35 mouse cellular contexts compared by ENCODE assay signal in the genomic region with DNA sequence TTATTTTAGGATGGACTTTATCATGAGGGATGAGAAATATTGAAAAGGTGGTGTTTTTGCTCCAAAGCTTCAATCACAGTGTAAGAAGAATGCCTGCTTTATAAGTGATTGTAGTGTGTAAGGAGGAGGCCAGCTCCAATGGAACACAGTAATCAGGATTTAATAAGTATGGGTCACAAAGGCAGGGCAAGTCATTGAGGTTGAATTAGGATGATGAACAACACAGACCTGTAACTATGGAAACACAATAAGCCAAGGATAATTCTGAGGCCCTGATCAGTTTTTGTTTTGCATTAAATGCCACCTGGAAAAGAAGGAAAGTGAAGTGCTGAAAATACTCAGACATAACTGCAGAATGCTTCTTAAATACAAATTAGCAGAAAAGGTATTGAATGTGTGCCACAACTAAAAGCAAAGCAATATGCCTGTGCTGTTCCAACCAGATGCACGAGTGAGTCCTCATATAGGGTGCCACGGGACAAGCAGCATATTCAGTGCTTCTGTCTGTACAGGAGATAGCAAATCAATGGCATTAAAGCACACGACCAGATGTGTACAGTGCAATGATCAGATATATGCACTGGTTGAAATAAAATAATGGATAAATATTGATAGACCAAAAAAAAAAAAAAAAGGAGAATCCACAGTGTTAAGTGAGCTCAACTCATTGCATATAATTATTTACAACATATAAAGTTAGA. TPM values are rescaled to one million over a fixed set of nuclear protein-coding genes. Genes with fewer than 3 reads are reported as not detected.
DNase-seq lines count a peak whose midpoint lies in the region; ATAC-seq and TF ChIP-seq lines count a peak whose summit lies in the region.
"Had no signal": no experiment of that assay in that cellular context is flagged by ENCODE, and none has a peak within 500 bp of the region (broad histone marks: within the 10 kb centered on the region; RNA-seq: fewer than 3 reads in every experiment).

No protein-coding gene starts in this region.

- no peaks in the 10 kb centered on the region for H3K27me3 ChIP-seq in forebrain, embryonic 13.5 days
- H3K27me3 ChIP-seq in forebrain, postnatal 0 days (ENCODE audit: insufficient read depth, low read length) = no peaks in the 10 kb centered on the region
- no peaks in the 10 kb centered on the region for H3K27me3 ChIP-seq in limb, embryonic 11.5 days (ENCODE audit: control insufficient read depth, insufficient read depth, low read length)
- no peaks in the 10 kb centered on the region for H3K27me3 ChIP-seq in limb, embryonic 10.5 days (ENCODE audit: low read depth, poor library complexity, severe bottlenecking)
- no peaks in the 10 kb centered on the region for H3K27me3 ChIP-seq in midbrain, embryonic 15.5 days (replicated peaks)
- H3K27me3 ChIP-seq in heart, adult 2 months (ENCODE audit: control insufficient read depth, insufficient read depth, low read length) = no peaks in the 10 kb centered on the region
- H3K27me3 ChIP-seq: embryonic facial prominence, embryonic 13.5 days; intestine, embryonic 15.5 days; limb, embryonic 12.5 days; liver, embryonic 15.5 days; neural tube, embryonic 13.5 days had no signal

- no peak for DNase-seq in forebrain, postnatal 0 days
- DNase-seq in limb, embryonic 11.5 days (ENCODE audit: low spot score) = no peak
- DNase-seq in limb, embryonic 10.5 days (ENCODE audit: low spot score) = no peak
- DNase-seq in hindlimb bud, embryonic 11.5 days (ENCODE audit: extremely low spot score, low read depth, low spot score) = peak; percentile 28
- no peak for DNase-seq in heart, adult 2 months
- DNase-seq: adrenal gland, postnatal 25 days; B cell, adult 2 months; cerebellum, adult 2 months; cerebellum, postnatal 14 days; gastrocnemius, postnatal 25 days; heart, adult 11 months; heart, postnatal 36 days; kidney, adult 2 months; kidney, postnatal 36 days; lung, embryonic 14.5 days; lung, postnatal 14 days; thymus, adult 2 months; thymus, postnatal 36 days had no signal

- no peak for TF ChIP-seq POLR2A in heart, adult 2 months (IDR thresholded peaks at IDR 0.05; ENCODE audit: insufficient read depth, low read depth, low read length)

- no peak overlapping the region for H3K9ac ChIP-seq in forebrain, embryonic 13.5 days
- no peak overlapping the region for H3K9ac ChIP-seq in forebrain, postnatal 0 days
- H3K9ac ChIP-seq in limb, embryonic 11.5 days (ENCODE audit: low read length) = no peak overlapping the region
- no peak overlapping the region for H3K9ac ChIP-seq in midbrain, embryonic 15.5 days
- H3K9ac ChIP-seq in heart, adult 2 months (ENCODE audit: low read depth, low read length) = no peak overlapping the region
- H3K9ac ChIP-seq: embryonic facial prominence, embryonic 13.5 days; intestine, embryonic 15.5 days; limb, embryonic 12.5 days; liver, embryonic 15.5 days; lung, embryonic 14.5 days; neural tube, embryonic 13.5 days had no signal

- TF ChIP-seq CTCF in forebrain, postnatal 0 days (IDR thresholded peaks at IDR 0.05; ENCODE audit: low read depth) = no peak
- TF ChIP-seq CTCF in heart, adult 2 months (IDR thresholded peaks at IDR 0.05) = no peak

- whole genome bisulfite sequencing in forebrain, embryonic 13.5 days = 37% methylated on average over 3 of the region's 3 CpGs
- WGBS in forebrain, postnatal 0 days = 29% methylated on average over 3 of the region's 3 CpGs
- WGBS in limb, embryonic 11.5 days = 69% methylated on average over 3 of the region's 3 CpGs
- WGBS in limb, embryonic 10.5 days = 63% methylated on average over 3 of the region's 3 CpGs
- WGBS in midbrain, embryonic 15.5 days = 36% methylated on average over 3 of the region's 3 CpGs
- WGBS in heart, adult 2 months = 65% methylated on average over 3 of the region's 3 CpGs

- 0 out of 2 replicates have a peak, but pooled peaks have one; percentile 30 for ATAC-seq in forebrain, embryonic 13.5 days
- no peak; the same call in 1 of the 2 replicates for ATAC-seq in forebrain, postnatal 0 days
- peak; percentile 67; the same call in 1 of the 2 replicates for ATAC-seq in limb, embryonic 11.5 days (ENCODE audit: insufficient number of reproducible peaks, low FRiP score, low TSS enrichment, low read depth)
- peak; percentile 60; the same call in 1 of the 2 replicates for ATAC-seq in midbrain, embryonic 15.5 days (replicated peaks)
- ATAC-seq: hindbrain, embryonic 16.5 days; intestine, embryonic 15.5 days had no signal

- H3K27ac ChIP-seq in forebrain, embryonic 13.5 days = no peak overlapping the region
- no peak overlapping the region for H3K27ac ChIP-seq in forebrain, postnatal 0 days (ENCODE audit: low read depth, low read length)
- no peak overlapping the region for H3K27ac ChIP-seq in limb, embryonic 11.5 days (replicated peaks; ENCODE audit: low read depth, low read length)
- no peak overlapping the region for H3K27ac ChIP-seq in limb, embryonic 10.5 days
- no peak overlapping the region for H3K27ac ChIP-seq in midbrain, embryonic 15.5 days
- H3K27ac ChIP-seq in heart, adult 2 months = no peak overlapping the region
- H3K27ac ChIP-seq: embryonic facial prominence, embryonic 13.5 days; intestine, embryonic 15.5 days; layer of hippocampus, adult 2 months; limb, embryonic 12.5 days; liver, embryonic 15.5 days; neural tube, embryonic 13.5 days had no signal

- no peak for TF ChIP-seq EP300 in heart, adult 2 months (IDR thresholded peaks at IDR 0.05; ENCODE audit: insufficient read depth, low read depth, low read length)

- no peak overlapping the region for H3K4me3 ChIP-seq in forebrain, embryonic 13.5 days
- H3K4me3 ChIP-seq in forebrain, postnatal 0 days (ENCODE audit: low read depth, low read length) = no peak overlapping the region
- H3K4me3 ChIP-seq in limb, embryonic 11.5 days (ENCODE audit: low read depth, low read length) = no peak overlapping the region
- no peak overlapping the region for H3K4me3 ChIP-seq in limb, embryonic 10.5 days
- no peak overlapping the region for H3K4me3 ChIP-seq in midbrain, embryonic 15.5 days
- H3K4me3 ChIP-seq in heart, adult 2 months = no peak overlapping the region
- H3K4me3 ChIP-seq: embryonic facial prominence, embryonic 13.5 days; intestine, embryonic 15.5 days; layer of hippocampus, adult 2 months; limb, embryonic 12.5 days; liver, embryonic 15.5 days; neural tube, embryonic 13.5 days had no signal

- no peaks in the 10 kb centered on the region for H3K4me1 ChIP-seq in forebrain, embryonic 13.5 days
- no peaks in the 10 kb centered on the region for H3K4me1 ChIP-seq in forebrain, postnatal 0 days (ENCODE audit: insufficient read depth)
- H3K4me1 ChIP-seq in limb, embryonic 11.5 days (ENCODE audit: control insufficient read depth, insufficient read depth, low read length) = no peaks in the 10 kb centered on the region
- H3K4me1 ChIP-seq in limb, embryonic 10.5 days = no peaks in the 10 kb centered on the region
- H3K4me1 ChIP-seq in midbrain, embryonic 15.5 days = no peaks in the 10 kb centered on the region
- H3K4me1 ChIP-seq in heart, adult 2 months (ENCODE audit: control insufficient read depth, insufficient read depth, low read length) = no peaks in the 10 kb centered on the region
- H3K4me1 ChIP-seq: intestine, embryonic 15.5 days; liver, embryonic 15.5 days; neural tube, embryonic 13.5 days had no signal

- intact Hi-C loops in heart, adult 2 months (cut with DNase I) = no loop called here

- no peaks in the 10 kb centered on the region for H3K9me3 ChIP-seq in forebrain, embryonic 13.5 days (replicated peaks)
- H3K9me3 ChIP-seq in forebrain, postnatal 0 days (ENCODE audit: low read length) = no peaks in the 10 kb centered on the region
- no peaks in the 10 kb centered on the region for H3K9me3 ChIP-seq in limb, embryonic 11.5 days (ENCODE audit: control insufficient read depth, low read length)
- no peaks in the 10 kb centered on the region for H3K9me3 ChIP-seq in limb, embryonic 10.5 days (replicated peaks)
- no peaks in the 10 kb centered on the region for H3K9me3 ChIP-seq in midbrain, embryonic 15.5 days
- H3K9me3 ChIP-seq: embryonic facial prominence, embryonic 13.5 days; intestine, embryonic 15.5 days; limb, embryonic 12.5 days; liver, embryonic 15.5 days; neural tube, embryonic 13.5 days had no signal

- no peaks in the 10 kb centered on the region for H3K36me3 ChIP-seq in forebrain, embryonic 13.5 days (ENCODE audit: poor library complexity, severe bottlenecking)
- H3K36me3 ChIP-seq in forebrain, postnatal 0 days (ENCODE audit: insufficient read depth) = no peaks in the 10 kb centered on the region
- H3K36me3 ChIP-seq in limb, embryonic 11.5 days (ENCODE audit: control insufficient read depth, insufficient read depth, low read length) = no peaks in the 10 kb centered on the region
- no peaks in the 10 kb centered on the region for H3K36me3 ChIP-seq in limb, embryonic 10.5 days
- no peaks in the 10 kb centered on the region for H3K36me3 ChIP-seq in midbrain, embryonic 15.5 days (replicated peaks)
- no peaks in the 10 kb centered on the region for H3K36me3 ChIP-seq in heart, adult 2 months (ENCODE audit: control insufficient read depth, insufficient read depth, low read length)
- H3K36me3 ChIP-seq: embryonic facial prominence, embryonic 13.5 days; intestine, embryonic 15.5 days; limb, embryonic 12.5 days; liver, embryonic 15.5 days; neural tube, embryonic 13.5 days had no signal

- H3K79me2 ChIP-seq in heart, adult 2 months (replicated peaks; ENCODE audit: control insufficient read depth, insufficient read depth, low read length) = no peaks in the 10 kb centered on the region

- H3K4me2 ChIP-seq in forebrain, embryonic 13.5 days = no peak overlapping the region
- no peak overlapping the region for H3K4me2 ChIP-seq in forebrain, postnatal 0 days (ENCODE audit: low read depth)
- H3K4me2 ChIP-seq in limb, embryonic 11.5 days (ENCODE audit: low read depth, severe bottlenecking) = no peak overlapping the region
- no peak overlapping the region for H3K4me2 ChIP-seq in midbrain, embryonic 15.5 days
- H3K4me2 ChIP-seq: embryonic facial prominence, embryonic 13.5 days; heart, embryonic 11.5 days; intestine, embryonic 15.5 days; limb, embryonic 12.5 days; liver, embryonic 15.5 days; lung, embryonic 14.5 days; neural tube, embryonic 13.5 days had no signal

RNA-seq across cellular contexts. Expression of gene Tas2r118, which starts 21.0 kb away (rescaled TPM):
- not detected in 2 replicates for polyA plus RNA-seq in forebrain, embryonic 13.5 days (2015; fragmentation: Nextera tagmentation; extraction: Ambion mirVana)
- not detected in 2 replicates for total RNA-seq in forebrain, postnatal 0 days (2014; rRNA removed)
- polyA plus RNA-seq in forebrain, postnatal 0 days (2015; fragmentation: Nextera tagmentation; extraction: Ambion mirVana) = not detected in 2 replicates
- polyA plus RNA-seq in limb, embryonic 11.5 days (2014; fragmentation: Nextera tagmentation; extraction: Ambion mirVana) = not detected in 2 replicates
- not detected in 2 replicates for polyA plus RNA-seq in limb, embryonic 10.5 days (2016; fragmentation: Nextera tagmentation; extraction: Ambion mirVana)
- not detected in 2 replicates for polyA plus RNA-seq in midbrain, embryonic 15.5 days (2015; fragmentation: Nextera tagmentation; extraction: Ambion mirVana)
- not detected for total RNA-seq in heart, adult 2 months (2021)
- polyA plus RNA-seq in heart, adult 2 months (2012; rRNA removed) = not detected in 2 replicates
- total RNA-seq: adrenal gland, adult 18-20 months; adrenal gland, postnatal 25 days; gastrocnemius, adult 18-20 months; gastrocnemius, postnatal 25 days; heart, postnatal 36 days; layer of hippocampus, adult 2 months; left cerebral cortex, postnatal 10 days; liver, adult 2 months had no signal
- polyA plus RNA-seq: cerebellum, adult 2 months; cortical plate, adult 2 months; embryonic facial prominence, embryonic 13.5 days; heart, embryonic 11.5 days; heart, embryonic 16.5 days; hindbrain, embryonic 16.5 days; intestine, embryonic 15.5 days; kidney, adult 2 months; kidney, embryonic 16.5 days; limb, embryonic 12.5 days; liver, adult 2 months; liver, embryonic 15.5 days; lung, embryonic 14.5 days; neural tube, embryonic 13.5 days; thymus, adult 2 months had no signal
